In genomic region chr9:81966765-81967164, GRCm38 (mm10) we compare ENCODE assay signal across 17 mouse cellular contexts.
"Had no signal": no experiment of that assay in that cellular context is flagged by ENCODE, and none has a peak within 500 bp of the region (broad histone marks: within the 10 kb centered on the region; RNA-seq: fewer than 3 reads in every experiment).

No protein-coding gene starts in this region.

- ATAC-seq: liver, postnatal 0 days; midbrain, embryonic 15.5 days had no signal

- H3K27ac ChIP-seq: kidney, postnatal 0 days; limb, embryonic 15.5 days; liver, embryonic 13.5 days; lung, embryonic 15.5 days; macrophage; midbrain, embryonic 15.5 days; neural tube, embryonic 12.5 days; stomach, postnatal 0 days had no signal

- H3K4me2 ChIP-seq: limb, embryonic 15.5 days; liver, embryonic 13.5 days; lung, embryonic 15.5 days; midbrain, embryonic 11.5 days; midbrain, embryonic 15.5 days; neural tube, embryonic 12.5 days had no signal

- H3K9ac ChIP-seq: limb, embryonic 15.5 days; liver, embryonic 13.5 days; liver, postnatal 0 days; lung, embryonic 15.5 days; midbrain, embryonic 15.5 days; neural tube, embryonic 12.5 days had no signal

- H3K36me3 ChIP-seq: limb, embryonic 15.5 days; liver, embryonic 13.5 days; lung, embryonic 15.5 days; midbrain, embryonic 15.5 days; neural tube, embryonic 12.5 days had no signal

- H3K4me1 ChIP-seq: limb, embryonic 15.5 days; liver, embryonic 13.5 days; lung, embryonic 15.5 days; megakaryocyte, embryonic 14.5 days; midbrain, embryonic 15.5 days; neural tube, embryonic 12.5 days had no signal

- H3K4me3 ChIP-seq: limb, embryonic 15.5 days; liver, embryonic 13.5 days; lung, embryonic 15.5 days; megakaryocyte, embryonic 14.5 days; midbrain, embryonic 15.5 days; neural tube, embryonic 12.5 days had no signal

- DNase-seq: kidney, adult 11 months; kidney, adult 9 months; kidney, postnatal 36 days; liver, embryonic 13.5 days; liver, postnatal 0 days; lung, postnatal 14 days; thymus, adult 18-20 months; thymus, postnatal 14 days had no signal

- H3K9me3 ChIP-seq: limb, embryonic 15.5 days; liver, embryonic 13.5 days; lung, embryonic 15.5 days; megakaryocyte, embryonic 14.5 days; midbrain, embryonic 15.5 days; neural tube, embryonic 12.5 days had no signal

- H3K27me3 ChIP-seq: limb, embryonic 15.5 days; liver, embryonic 13.5 days; lung, embryonic 15.5 days; megakaryocyte, embryonic 14.5 days; midbrain, embryonic 15.5 days; neural tube, embryonic 12.5 days had no signal
